Mouse (Mus musculus) midbrain, embryonic 11.5 days (tissue): Measurements from ENCODE around the gene Lrrc15. TPM values are rescaled to one million over a fixed set of nuclear protein-coding genes. Genes with fewer than 3 reads are reported as not detected.

Experiments
- ATAC-seq: fragments of 200-750 bp; cut with Nextera tagmentation; 2 replicates; pipeline ENCODE4 v1.8.0; 2017; ENCODE audit warnings: moderate TSS enrichment, moderate library complexity; ENCODE audit not compliant: low FRiP score
- DNase-seq: peaks from one replicate; pipeline ENCODE4 v3.0.0; 2015; ENCODE audit warnings: low spot score; ENCODE audit errors: missing footprints
- H3K27ac ChIP-seq: fragments of 300-500 bp; sonication (generic); 2 replicates; pipeline ENCODE4 v1.5.1; 2014; ENCODE audit warnings: low read depth, low read length
- H3K27me3 ChIP-seq: fragments of 300-500 bp; sonication (generic); 2 replicates; pipeline ENCODE4 v1.6.1; 2014; ENCODE audit warnings: mild to moderate bottlenecking, low read length, moderate library complexity, mixed read lengths; ENCODE audit not compliant: control insufficient read depth, insufficient read depth
- H3K36me3 ChIP-seq: fragments of 300-500 bp; sonication (generic); 2 replicates; pipeline ENCODE4 v1.6.1; 2014; ENCODE audit warnings: mild to moderate bottlenecking, low read length, moderate library complexity, mixed read lengths; ENCODE audit not compliant: control insufficient read depth, insufficient read depth
- H3K4me1 ChIP-seq: fragments of 300-500 bp; sonication (generic); 2 replicates; pipeline ENCODE4 v1.6.1; 2014; ENCODE audit warnings: low read length; ENCODE audit not compliant: control insufficient read depth, insufficient read depth
- H3K4me2 ChIP-seq: fragments of 300-500 bp; sonication (generic); 2 replicates; pipeline ENCODE4 v1.6.1; 2014; ENCODE audit warnings: mild to moderate bottlenecking, moderate library complexity
- H3K4me3 ChIP-seq: fragments of 300-500 bp; sonication (generic); 2 replicates; pipeline ENCODE4 v1.5.1; 2014; ENCODE audit warnings: low read depth, low read length
- H3K9ac ChIP-seq: fragments of 300-500 bp; sonication (generic); 2 replicates; pipeline ENCODE4 v1.6.1; 2014; ENCODE audit warnings: low read length
- H3K9me3 ChIP-seq: fragments of 300-500 bp; sonication (generic); 2 replicates; pipeline ENCODE4 v1.6.1; 2016; ENCODE audit warnings: low read length; ENCODE audit not compliant: control insufficient read depth
- WGBS: fragments of 180-500 bp; shearing (Covaris S2); extraction: QIAGEN DNeasy Blood & Tissue Kit; methylation state at CpG from one replicate; pipeline ENCODE4 v1.1.7; 2014; 5-methylcytosine and 5-hydroxymethylcytosine counted together
- polyA plus RNA-seq: library from polyadenylated mRNA; unstranded; fragments of >200 nt; fragmentation: Nextera tagmentation; extraction: Ambion mirVana; gene quantifications from 2 replicates; pipeline ENCODE4 v1.2.1, GENCODE M21; 2014

Gene Lrrc15
- polyA plus RNA-seq, 1 experiment from 2014 or later = 0.72 TPM

DNA sequence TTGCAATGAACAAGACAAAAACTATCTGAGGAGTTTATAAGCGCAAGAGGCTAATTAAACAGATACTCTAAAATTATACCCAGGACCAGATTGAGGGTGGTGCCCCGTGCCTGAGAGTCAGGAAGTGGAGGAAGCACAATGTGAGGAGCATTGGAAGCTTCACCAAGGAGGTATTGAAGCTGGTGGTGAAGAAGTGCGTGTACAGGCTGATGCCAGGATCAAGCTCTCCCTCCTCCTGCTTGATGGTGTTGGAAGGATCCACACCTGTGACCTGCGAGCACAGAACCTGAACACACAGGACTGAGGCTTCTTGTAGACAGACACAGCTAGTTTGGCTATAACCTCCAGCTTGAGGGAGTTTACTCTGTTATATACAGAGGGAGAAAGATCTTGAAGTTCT lies 23.0 kb upstream of the Lrrc15 start:
- Histone ChIP-seq H3K4me3 (no peak overlapping the region), H3K36me3 (no peaks in the 10 kb centered on the region), H3K27ac (no peak overlapping the region), H3K9me3 (no peaks in the 10 kb centered on the region), H3K9ac (no peak overlapping the region), H3K4me2 (no peak overlapping the region), H3K4me1 (peaks cover 16% of the 10 kb centered on the region), H3K27me3 (peaks cover 48% of the 10 kb centered on the region)
- 89% methylated on average over 4 of the region's 4 CpGs for WGBS
- DNase-seq (no peak), ATAC-seq (no peak)

GRCm38 (mm10) chr16:30304236-30304635 lies 21.2 kb upstream of the Lrrc15 start:
- H3K27ac ChIP-seq = no peak overlapping the region
- peaks cover 30% of the 10 kb centered on the region for H3K27me3 ChIP-seq
- no peak overlapping the region for H3K4me2 ChIP-seq
- ATAC-seq (no peak), DNase-seq (no peak)
- no peak overlapping the region for H3K9ac ChIP-seq
- 90% methylated on average over 5 of the region's 5 CpGs for WGBS
- H3K9me3 ChIP-seq = no peaks in the 10 kb centered on the region
- H3K36me3 ChIP-seq = no peaks in the 10 kb centered on the region
- H3K4me3 ChIP-seq = no peak overlapping the region
- H3K4me1 ChIP-seq = peaks cover 12% of the 10 kb centered on the region

GRCm38 (mm10) chr16:30303411-30303810 lies 20.4 kb upstream of the Lrrc15 start:
- no peaks in the 10 kb centered on the region for H3K36me3 ChIP-seq
- no peak overlapping the region for H3K4me2 ChIP-seq
- 91% methylated on average over 2 of the region's 2 CpGs for WGBS
- no peak overlapping the region for H3K9ac ChIP-seq
- peaks cover 3% of the 10 kb centered on the region for H3K4me1 ChIP-seq
- H3K9me3 ChIP-seq = no peaks in the 10 kb centered on the region
- H3K4me3 ChIP-seq = no peak overlapping the region
- no peak overlapping the region for H3K27ac ChIP-seq
- no peak for DNase-seq
- H3K27me3 ChIP-seq = peaks cover 22% of the 10 kb centered on the region
- no peak for ATAC-seq

DNA sequence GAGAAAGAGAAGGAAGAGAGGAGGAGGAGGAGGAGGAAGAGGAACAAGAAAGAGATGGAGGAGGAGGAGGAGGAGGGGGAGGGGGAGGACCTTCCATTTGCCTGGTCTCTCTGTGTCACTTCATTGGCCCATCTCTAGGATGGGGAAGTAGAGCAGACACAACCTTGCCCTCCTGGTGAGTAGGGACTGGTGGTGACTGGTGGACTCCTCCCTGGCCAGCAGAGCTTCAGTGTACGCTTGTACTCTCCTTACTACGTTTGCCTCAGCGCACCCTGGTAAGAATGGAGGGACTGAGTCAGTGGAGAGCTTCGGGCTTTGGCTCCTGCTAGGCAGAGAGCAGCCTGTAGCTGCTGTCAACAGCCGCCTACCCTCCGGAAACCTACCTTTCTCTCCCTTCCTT lies 19.6 kb upstream of the Lrrc15 start:
- peaks cover 14% of the 10 kb centered on the region for H3K27me3 ChIP-seq

DNA sequence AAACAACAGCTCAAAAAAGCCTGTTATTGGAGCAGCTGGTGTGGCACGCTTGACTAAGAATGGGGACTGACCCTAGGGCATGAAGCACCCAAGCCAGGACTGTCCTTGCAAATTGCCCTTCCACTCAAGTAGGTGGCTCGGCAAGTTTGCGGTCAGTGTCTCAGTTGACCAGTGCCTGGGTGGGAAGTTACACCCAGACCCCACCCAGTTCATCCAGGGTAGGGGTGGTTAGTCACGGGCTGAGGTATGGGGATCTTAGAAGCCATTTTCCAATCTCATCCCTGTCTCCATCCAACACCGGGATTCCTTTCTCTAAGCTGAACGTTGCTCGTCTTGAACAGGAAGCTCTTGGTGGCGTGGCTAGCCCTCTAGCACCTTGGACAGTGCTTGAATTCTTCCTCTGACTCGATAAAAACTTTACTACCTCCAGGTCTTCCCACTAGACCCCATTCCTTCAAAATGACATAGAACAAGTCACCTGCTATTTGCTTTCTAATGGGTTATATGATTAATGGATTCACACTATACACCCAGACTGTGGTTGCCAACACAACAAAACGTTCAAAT lies 16.7 kb upstream of the Lrrc15 start:
- H3K9me3 ChIP-seq = no peaks in the 10 kb centered on the region
- H3K9ac ChIP-seq = no peak overlapping the region
- H3K27ac ChIP-seq = no peak overlapping the region
- no peaks in the 10 kb centered on the region for H3K27me3 ChIP-seq
- no peak for DNase-seq
- no peak overlapping the region for H3K4me2 ChIP-seq
- H3K36me3 ChIP-seq = no peaks in the 10 kb centered on the region
- no peak overlapping the region for H3K4me3 ChIP-seq
- H3K4me1 ChIP-seq = no peaks in the 10 kb centered on the region
- no peak for ATAC-seq
- WGBS = 78% methylated on average over 10 of the region's 10 CpGs

More for the DNA sequence above, 19.6 kb upstream of the Lrrc15 start:
- Histone ChIP-seq H3K4me3 (no peak overlapping the region), H3K27ac (no peak overlapping the region), H3K36me3 (no peaks in the 10 kb centered on the region), H3K4me1 (no peaks in the 10 kb centered on the region), H3K4me2 (no peak overlapping the region), H3K9me3 (no peaks in the 10 kb centered on the region), H3K9ac (no peak overlapping the region)
- 73% methylated on average over 6 of the region's 6 CpGs for WGBS
- ATAC-seq (no peak), DNase-seq (no peak)

- Histone ChIP-seq H3K9me3 (no peaks in the 10 kb centered on the region), H3K4me3 (no peak overlapping the region), H3K4me2 (no peak overlapping the region), H3K4me1 (no peaks in the 10 kb centered on the region), H3K27ac (no peak overlapping the region), H3K36me3 (no peaks in the 10 kb centered on the region), H3K27me3 (no peaks in the 10 kb centered on the region), H3K9ac (no peak overlapping the region)
- DNase-seq (no peak), ATAC-seq (no peak)
- 87% methylated on average over 7 of the region's 7 CpGs for WGBS
Measured at GRCm38 (mm10) chr16:30297450-30297849, 14.4 kb upstream of the Lrrc15 start.

DNA sequence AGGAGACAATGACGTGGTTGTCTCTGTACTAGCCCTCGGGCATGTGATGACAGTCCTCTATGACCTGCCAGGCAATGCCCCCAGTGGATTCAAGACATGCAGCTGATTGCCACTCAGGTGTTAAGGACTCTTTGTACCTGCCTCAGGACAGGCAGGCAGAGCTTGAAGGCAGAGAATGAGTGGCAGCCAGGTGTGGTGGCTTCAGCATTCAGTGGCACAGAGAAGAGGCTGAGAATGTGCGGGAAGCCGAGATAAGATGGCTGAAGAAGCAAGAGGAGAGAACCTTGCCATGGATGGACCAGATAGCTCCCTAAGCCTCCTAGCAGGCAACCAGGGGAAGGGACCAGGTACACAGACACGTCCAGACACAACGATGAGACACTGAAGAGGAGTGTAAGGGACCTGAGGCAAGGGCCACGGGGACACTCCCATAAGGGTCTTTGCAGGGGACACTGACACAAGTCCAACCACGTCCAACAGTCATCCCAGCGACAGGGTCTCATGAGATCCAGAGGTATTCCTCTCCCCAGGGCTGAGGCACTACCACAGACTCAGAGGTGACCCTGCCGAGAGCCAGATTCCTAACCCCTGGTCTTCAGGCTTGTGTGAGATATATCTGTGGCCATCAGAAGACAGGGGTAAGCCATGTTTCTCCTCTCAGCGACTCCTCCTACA lies 13.7 kb upstream of the Lrrc15 start:
- Histone ChIP-seq H3K4me3 (no peak overlapping the region), H3K36me3 (no peaks in the 10 kb centered on the region), H3K9ac (no peak overlapping the region), H3K4me2 (no peak overlapping the region), H3K4me1 (no peaks in the 10 kb centered on the region), H3K27me3 (no peaks in the 10 kb centered on the region), H3K9me3 (no peaks in the 10 kb centered on the region), H3K27ac (no peak overlapping the region)
- DNase-seq (no peak), ATAC-seq (no peak)
- 86% methylated on average over 11 of the region's 11 CpGs for WGBS

- WGBS = 94% methylated on average over 7 of the region's 7 CpGs
- Histone ChIP-seq H3K9me3 (no peaks in the 10 kb centered on the region), H3K27me3 (no peaks in the 10 kb centered on the region), H3K36me3 (no peaks in the 10 kb centered on the region), H3K27ac (no peak overlapping the region), H3K4me1 (0 out of 2 replicates have a peak, but pooled peaks cover 2% of the 10 kb centered on the region), H3K9ac (no peak overlapping the region), H3K4me3 (no peak overlapping the region), H3K4me2 (no peak overlapping the region)
- no peak for DNase-seq
- no peak for ATAC-seq
Measured at GRCm38 (mm10) chr16:30295106-30295505, 12.1 kb upstream of the Lrrc15 start.

- Histone ChIP-seq H3K4me3 (no peak overlapping the region), H3K36me3 (no peaks in the 10 kb centered on the region), H3K27me3 (no peaks in the 10 kb centered on the region), H3K4me2 (no peak overlapping the region), H3K4me1 (0 out of 2 replicates have a peak, but pooled peaks cover 2% of the 10 kb centered on the region), H3K27ac (no peak overlapping the region), H3K9ac (no peak overlapping the region), H3K9me3 (no peaks in the 10 kb centered on the region)
- DNase-seq = no peak
- ATAC-seq = no peak
- WGBS = 81% methylated on average over 6 of the region's 6 CpGs
Measured at GRCm38 (mm10) chr16:30290436-30290835, 7.4 kb upstream of the Lrrc15 start.
